Mouse (Mus musculus) kidney, embryonic 16.5 days (tissue): ENCODE results near the gene B4galt5. TPM values are rescaled to one million over a fixed set of nuclear protein-coding genes. Genes with fewer than 3 reads are reported as not detected.

Experiments
- ATAC-seq: fragments of 200-750 bp; cut with Nextera tagmentation; 2 replicates; pipeline ENCODE4 v1.8.0; 2017; ENCODE audit warnings: moderate TSS enrichment; ENCODE audit not compliant: low FRiP score, low TSS enrichment
- H3K27ac ChIP-seq: fragments of 300-500 bp; sonication (generic); 2 replicates; pipeline ENCODE4 v1.5.1; 2014; ENCODE audit warnings: low read length
- H3K27me3 ChIP-seq: fragments of 300-500 bp; sonication (generic); 2 replicates; pipeline ENCODE4 v1.6.1; 2014; ENCODE audit warnings: low read length, control low read depth, mixed read lengths; ENCODE audit not compliant: insufficient read depth
- H3K36me3 ChIP-seq: fragments of 300-500 bp; sonication (generic); 2 replicates; pipeline ENCODE4 v1.6.1; 2014; ENCODE audit warnings: low read length, control low read depth, mixed read lengths; ENCODE audit not compliant: insufficient read depth
- H3K4me1 ChIP-seq: fragments of 300-500 bp; sonication (generic); 2 replicates; pipeline ENCODE4 v1.6.1; 2014; ENCODE audit warnings: low read length, control low read depth, mixed read lengths; ENCODE audit not compliant: insufficient read depth
- H3K4me2 ChIP-seq: fragments of 300-500 bp; sonication (generic); replicated peaks from 2 replicates; pipeline ENCODE4 v1.6.1; 2014; ENCODE audit warnings: low read depth, low read length
- H3K4me3 ChIP-seq: fragments of 300-500 bp; sonication (generic); 2 replicates; pipeline ENCODE4 v1.5.1; 2014; ENCODE audit warnings: mild to moderate bottlenecking, low read length
- H3K9ac ChIP-seq: fragments of 300-500 bp; sonication (generic); replicated peaks from 2 replicates; pipeline ENCODE4 v1.6.1; 2014; ENCODE audit warnings: low read length
- H3K9me3 ChIP-seq: fragments of 300-500 bp; sonication (generic); 2 replicates; pipeline ENCODE4 v1.6.1; 2016; ENCODE audit warnings: low read length, control low read depth
- WGBS: fragments of 180-500 bp; shearing (Covaris S2); extraction: QIAGEN DNeasy Blood & Tissue Kit; methylation state at CpG from one replicate; pipeline ENCODE4 v1.1.7; 2014; 5-methylcytosine and 5-hydroxymethylcytosine counted together
- polyA plus RNA-seq: library from polyadenylated mRNA; unstranded; fragments of >200 nt; fragmentation: Nextera tagmentation; extraction: Ambion mirVana; gene quantifications from 2 replicates; pipeline ENCODE4 v1.2.1, GENCODE M21; 2015

Gene B4galt5
- polyA plus RNA-seq, 1 experiment from 2014 or later = 8.9 TPM

GRCm38 (mm10) chr2:167350126-167350650 is 1.2 kb upstream of the B4galt5 start:
- Histone ChIP-seq H3K9me3 (no peaks in the 10 kb centered on the region), H3K27ac (no peak overlapping the region), H3K4me2 (peak overlapping the region; percentile 80; the same call in 1 of the 2 replicates), H3K36me3 (no peaks in the 10 kb centered on the region), H3K9ac (no peak overlapping the region), H3K4me1 (peaks cover 65% of the 10 kb centered on the region), H3K4me3 (no peak overlapping the region), H3K27me3 (no peaks in the 10 kb centered on the region)
- no peak for ATAC-seq
- WGBS = 58% methylated on average over 8 of the region's 8 CpGs

- ATAC-seq = peak; percentile 97
- Histone ChIP-seq H3K27ac (no peak overlapping the region), H3K4me3 (peak overlapping the region; percentile 83), H3K27me3 (no peaks in the 10 kb centered on the region), H3K36me3 (no peaks in the 10 kb centered on the region), H3K4me1 (peaks cover 63% of the 10 kb centered on the region), H3K9me3 (no peaks in the 10 kb centered on the region), H3K4me2 (peak overlapping the region; percentile 80), H3K9ac (peak overlapping the region; percentile 91; the same call in 1 of the 2 replicates)
- under 1% methylated on average over 39 of the region's 50 CpGs for WGBS
Observed at GRCm38 (mm10) chr2:167349283-167349936, 427 bp upstream of the B4galt5 start.

- H3K36me3 ChIP-seq = no peaks in the 10 kb centered on the region
- H3K27ac ChIP-seq = no peak overlapping the region
- H3K4me1 ChIP-seq = peaks cover 65% of the 10 kb centered on the region
- peak overlapping the region; percentile 83 for H3K4me3 ChIP-seq
- H3K9ac ChIP-seq = peak overlapping the region; percentile 91
- no peaks in the 10 kb centered on the region for H3K27me3 ChIP-seq
- 5% methylated on average over 11 of the region's 11 CpGs for WGBS
- H3K9me3 ChIP-seq = no peaks in the 10 kb centered on the region
- peak overlapping the region; percentile 80 for H3K4me2 ChIP-seq
- no peak for ATAC-seq
Observed at GRCm38 (mm10) chr2:167347991-167348375, 1.0 kb downstream of the B4galt5 start.

GRCm38 (mm10) chr2:167347361-167347760 is 1.6 kb downstream of the B4galt5 start:
- Histone ChIP-seq H3K36me3 (no peaks in the 10 kb centered on the region), H3K4me1 (peaks cover 63% of the 10 kb centered on the region), H3K9ac (0 out of 2 replicates have a peak overlapping the region, but pooled peaks have one; percentile 91), H3K4me2 (peak overlapping the region; percentile 80), H3K4me3 (peak overlapping the region; percentile 83; the same call in 1 of the 2 replicates), H3K9me3 (no peaks in the 10 kb centered on the region), H3K27me3 (no peaks in the 10 kb centered on the region), H3K27ac (no peak overlapping the region)
- ATAC-seq = no peak
- 73% methylated on average over 4 of the region's 4 CpGs for WGBS

- Histone ChIP-seq H3K27ac (peak overlapping the region; percentile 68), H3K9ac (no peak overlapping the region), H3K4me1 (peaks cover 47% of the 10 kb centered on the region), H3K9me3 (no peaks in the 10 kb centered on the region), H3K4me3 (no peak overlapping the region), H3K27me3 (no peaks in the 10 kb centered on the region), H3K4me2 (no peak overlapping the region), H3K36me3 (no peaks in the 10 kb centered on the region)
- no peak for ATAC-seq
- WGBS = 31% methylated on average over 7 of the region's 7 CpGs
Observed at GRCm38 (mm10) chr2:167345508-167346164, 3.3 kb downstream of the B4galt5 start.

- no peaks in the 10 kb centered on the region for H3K27me3 ChIP-seq
- peaks cover 41% of the 10 kb centered on the region for H3K4me1 ChIP-seq
- WGBS = 35% methylated on average over 5 of the region's 5 CpGs
- peak overlapping the region; percentile 68 for H3K27ac ChIP-seq
- H3K4me3 ChIP-seq = no peak overlapping the region
- ATAC-seq = no peak
- no peak overlapping the region for H3K9ac ChIP-seq
- no peaks in the 10 kb centered on the region for H3K9me3 ChIP-seq
- H3K36me3 ChIP-seq = no peaks in the 10 kb centered on the region
- H3K4me2 ChIP-seq = no peak overlapping the region
Observed at GRCm38 (mm10) chr2:167344871-167345507, 4.0 kb downstream of the B4galt5 start.

- no peaks in the 10 kb centered on the region for H3K27me3 ChIP-seq
- no peak overlapping the region for H3K4me2 ChIP-seq
- H3K9ac ChIP-seq = no peak overlapping the region
- H3K4me3 ChIP-seq = no peak overlapping the region
- no peaks in the 10 kb centered on the region for H3K9me3 ChIP-seq
- no peaks in the 10 kb centered on the region for H3K36me3 ChIP-seq
- H3K27ac ChIP-seq = no peak overlapping the region
- no peak for ATAC-seq
- 77% methylated on average over 12 of the region's 12 CpGs for WGBS
- H3K4me1 ChIP-seq = peaks cover 37% of the 10 kb centered on the region
Observed at GRCm38 (mm10) chr2:167343369-167344140, 5.4 kb downstream of the B4galt5 start.

GRCm38 (mm10) chr2:167342876-167343275 is 6.1 kb downstream of the B4galt5 start:
- Histone ChIP-seq H3K27me3 (no peaks in the 10 kb centered on the region), H3K4me3 (no peak overlapping the region), H3K36me3 (no peaks in the 10 kb centered on the region), H3K4me2 (no peak overlapping the region), H3K9ac (no peak overlapping the region), H3K4me1 (peaks cover 38% of the 10 kb centered on the region), H3K9me3 (no peaks in the 10 kb centered on the region), H3K27ac (0 out of 2 replicates have a peak overlapping the region, but pooled peaks have one; percentile 4)
- no peak for ATAC-seq
- WGBS = 47% methylated on average over 6 of the region's 6 CpGs

- ATAC-seq = no peak
- peaks cover 15% of the 10 kb centered on the region for H3K4me1 ChIP-seq
- WGBS = 43% methylated on average over 2 of the region's 2 CpGs
- no peak overlapping the region for H3K4me3 ChIP-seq
- no peak overlapping the region for H3K9ac ChIP-seq
- no peak overlapping the region for H3K27ac ChIP-seq
- H3K9me3 ChIP-seq = no peaks in the 10 kb centered on the region
- no peaks in the 10 kb centered on the region for H3K36me3 ChIP-seq
- no peak overlapping the region for H3K4me2 ChIP-seq
- H3K27me3 ChIP-seq = no peaks in the 10 kb centered on the region
Observed at GRCm38 (mm10) chr2:167337580-167337979, 11.4 kb downstream of the B4galt5 start.
